Mouse (Mus musculus) midbrain, postnatal 0 days (tissue): Measurements from ENCODE around the gene Gse1. TPM values are rescaled to one million over a fixed set of nuclear protein-coding genes. Genes with fewer than 3 reads are reported as not detected.

Source experiments
- ATAC-seq: fragments of 200-750 bp; cut with Nextera tagmentation; 2 replicates; pipeline ENCODE4 v1.8.0; 2017; ENCODE audit warnings: moderate number of reproducible peaks, mild to moderate bottlenecking, moderate TSS enrichment, moderate library complexity; ENCODE audit not compliant: low FRiP score
- DNase-seq: peaks from one replicate; pipeline ENCODE4 v3.0.0-alpha.2; 2015; ENCODE audit warnings: low spot score
- H3K27ac ChIP-seq: fragments of 300-500 bp; sonication (generic); 2 replicates; pipeline ENCODE4 v1.5.1; 2014; ENCODE audit warnings: low read depth, mild to moderate bottlenecking, low read length, mixed read lengths
- H3K27me3 ChIP-seq: fragments of 300-500 bp; sonication (generic); 2 replicates; pipeline ENCODE4 v1.6.1; 2014; ENCODE audit warnings: low read length, control low read depth, mixed read lengths; ENCODE audit not compliant: insufficient read depth
- H3K36me3 ChIP-seq: fragments of 300-500 bp; sonication (generic); 2 replicates; pipeline ENCODE4 v1.6.1; 2014; ENCODE audit warnings: low read length, control low read depth, mixed read lengths; ENCODE audit not compliant: insufficient read depth
- H3K4me1 ChIP-seq: fragments of 300-500 bp; sonication (generic); 2 replicates; pipeline ENCODE4 v1.6.1; 2014; ENCODE audit warnings: mild to moderate bottlenecking, control low read depth, antibody characterized with exemption, low read length, mixed read lengths; ENCODE audit not compliant: insufficient read depth
- H3K4me2 ChIP-seq: fragments of 300-500 bp; sonication (generic); 2 replicates; pipeline ENCODE4 v1.6.1; 2014; ENCODE audit warnings: low read depth, mild to moderate bottlenecking, low read length, mixed read lengths; ENCODE audit not compliant: poor library complexity, severe bottlenecking
- H3K4me3 ChIP-seq: fragments of 300-500 bp; sonication (generic); 2 replicates; pipeline ENCODE4 v1.5.1; 2014; ENCODE audit warnings: low read depth, mild to moderate bottlenecking, low read length, moderate library complexity
- H3K9ac ChIP-seq: fragments of 300-500 bp; sonication (generic); replicated peaks from 2 replicates; pipeline ENCODE4 v1.6.1; 2014; ENCODE audit warnings: mild to moderate bottlenecking, low read length, moderate library complexity, mixed read lengths; ENCODE audit not compliant: poor library complexity, severe bottlenecking
- H3K9me3 ChIP-seq: fragments of 300-500 bp; sonication (generic); 2 replicates; pipeline ENCODE4 v1.6.1; 2016; ENCODE audit warnings: low read length, control low read depth
- CTCF ChIP-seq: IDR thresholded peaks from 2 replicates; pipeline ENCODE4 v1.5.1; 2016; ENCODE audit warnings: antibody characterized with exemption, mild to moderate bottlenecking
- WGBS: fragments of 180-500 bp; shearing (Covaris S2); extraction: QIAGEN DNeasy Blood & Tissue Kit; methylation state at CpG from one replicate; pipeline ENCODE4 v1.1.7; 2014; 5-methylcytosine and 5-hydroxymethylcytosine counted together
- polyA plus RNA-seq: library from polyadenylated mRNA; unstranded; fragments of >200 nt; fragmentation: Nextera tagmentation; extraction: Ambion mirVana; gene quantifications from 2 replicates; pipeline ENCODE4 v1.2.1, GENCODE M21; 2015
- total RNA-seq: library from RNA; depleted of rRNA; stranded (reverse); fragments of >200 nt; gene quantifications from 2 replicates; pipeline ENCODE4 v1.2.3, GENCODE M21; 2014

The Gse1 gene
- total and polyA plus RNA-seq, 2 experiments from 2014 or later = 12.4 to 51.3 TPM

- no peak for ATAC-seq
- Histone ChIP-seq H3K4me1 (peaks cover 22% of the 10 kb centered on the region), H3K4me3 (no peak overlapping the region), H3K9ac (no peak overlapping the region), H3K27me3 (no peaks in the 10 kb centered on the region), H3K36me3 (no peaks in the 10 kb centered on the region), H3K27ac (no peak overlapping the region), H3K9me3 (no peaks in the 10 kb centered on the region), H3K4me2 (no peak overlapping the region)
- 54% methylated on average over 10 of the region's 10 CpGs for WGBS
- no peak for TF ChIP-seq CTCF
- no peak for DNase-seq
Measured at GRCm38 (mm10) chr8:120352096-120352495, 123.8 kb downstream of the Gse1 start.

GRCm38 (mm10) chr8:120356067-120356466 is 127.8 kb downstream of the Gse1 start:
- WGBS = 41% methylated on average over 9 of the region's 9 CpGs
- no peak overlapping the region for H3K27ac ChIP-seq
- no peak overlapping the region for H3K4me2 ChIP-seq
- peaks cover 16% of the 10 kb centered on the region for H3K4me1 ChIP-seq
- no peaks in the 10 kb centered on the region for H3K27me3 ChIP-seq
- TF ChIP-seq CTCF = no peak
- H3K9ac ChIP-seq = no peak overlapping the region
- DNase-seq (no peak), ATAC-seq (no peak)
- no peaks in the 10 kb centered on the region for H3K36me3 ChIP-seq
- no peak overlapping the region for H3K4me3 ChIP-seq
- H3K9me3 ChIP-seq = no peaks in the 10 kb centered on the region

GRCm38 (mm10) chr8:120357504-120357903 is 129.2 kb downstream of the Gse1 start:
- H3K4me3 ChIP-seq = no peak overlapping the region

GRCm38 (mm10) chr8:120361301-120361700 is 133.0 kb downstream of the Gse1 start:
- H3K9me3 ChIP-seq = no peaks in the 10 kb centered on the region
- H3K9ac ChIP-seq = no peak overlapping the region
- no peak overlapping the region for H3K27ac ChIP-seq
- no peaks in the 10 kb centered on the region for H3K4me1 ChIP-seq
- DNase-seq = peak; percentile 65
- no peak for TF ChIP-seq CTCF
- no peaks in the 10 kb centered on the region for H3K36me3 ChIP-seq
- WGBS = 77% methylated on average over 8 of the region's 8 CpGs
- no peak overlapping the region for H3K4me3 ChIP-seq
- ATAC-seq = no peak
- H3K27me3 ChIP-seq = no peaks in the 10 kb centered on the region
- no peak overlapping the region for H3K4me2 ChIP-seq

More at GRCm38 (mm10) chr8:120357504-120357903, 129.2 kb downstream of the Gse1 start:
- no peaks in the 10 kb centered on the region for H3K27me3 ChIP-seq
- no peak overlapping the region for H3K27ac ChIP-seq
- H3K9me3 ChIP-seq = no peaks in the 10 kb centered on the region
- H3K9ac ChIP-seq = no peak overlapping the region
- H3K36me3 ChIP-seq = no peaks in the 10 kb centered on the region
- 66% methylated on average over 6 of the region's 6 CpGs for WGBS
- H3K4me1 ChIP-seq = 0 out of 2 replicates have a peak, but pooled peaks cover 4% of the 10 kb centered on the region
- H3K4me2 ChIP-seq = no peak overlapping the region
- ATAC-seq (no peak), DNase-seq (no peak)
- no peak for TF ChIP-seq CTCF

GRCm38 (mm10) chr8:120363552-120364071 is 135.4 kb downstream of the Gse1 start:
- DNase-seq (no peak), ATAC-seq (no peak)
- no peak overlapping the region for H3K9ac ChIP-seq
- 62% methylated on average over 10 of the region's 10 CpGs for WGBS
- H3K4me1 ChIP-seq = no peaks in the 10 kb centered on the region
- H3K27ac ChIP-seq = no peak overlapping the region
- no peaks in the 10 kb centered on the region for H3K9me3 ChIP-seq
- H3K4me2 ChIP-seq = no peak overlapping the region
- H3K36me3 ChIP-seq = no peaks in the 10 kb centered on the region
- H3K4me3 ChIP-seq = no peak overlapping the region
- TF ChIP-seq CTCF = peak; percentile 68
- H3K27me3 ChIP-seq = no peaks in the 10 kb centered on the region

- Histone ChIP-seq H3K36me3 (no peaks in the 10 kb centered on the region), H3K27me3 (no peaks in the 10 kb centered on the region), H3K4me3 (no peak overlapping the region), H3K27ac (no peak overlapping the region), H3K4me2 (no peak overlapping the region), H3K9me3 (no peaks in the 10 kb centered on the region), H3K9ac (no peak overlapping the region), H3K4me1 (no peaks in the 10 kb centered on the region)
- WGBS = 46% methylated on average over 7 of the region's 7 CpGs
- DNase-seq (no peak), ATAC-seq (no peak)
- peak; percentile 52 for TF ChIP-seq CTCF
Measured at GRCm38 (mm10) chr8:120364093-120364725, 136.0 kb downstream of the Gse1 start.
